Mouse (Mus musculus) forebrain, embryonic 11.5 days (tissue): ENCODE measurements around the gene Ccdc102a. TPM values are rescaled to one million over a fixed set of nuclear protein-coding genes. Genes with fewer than 3 reads are reported as not detected.

Source experiments
- ATAC-seq: fragments of 200-750 bp; cut with Nextera tagmentation; replicated peaks from 2 replicates; pipeline ENCODE4 v1.8.0; 2017; ENCODE audit warnings: moderate TSS enrichment; ENCODE audit not compliant: low FRiP score
- DNase-seq: peaks from one replicate; pipeline ENCODE4 v3.0.0-alpha.2; 2017; ENCODE audit warnings: low spot score
- H3K27ac ChIP-seq: fragments of 300-500 bp; sonication (generic); 2 replicates; pipeline ENCODE4 v1.5.1; 2014; ENCODE audit warnings: low read depth, low read length
- H3K27me3 ChIP-seq: fragments of 300-500 bp; sonication (generic); 2 replicates; pipeline ENCODE4 v1.6.1; 2014; ENCODE audit warnings: mild to moderate bottlenecking, low read length, mixed read lengths; ENCODE audit not compliant: control insufficient read depth, insufficient read depth
- H3K36me3 ChIP-seq: fragments of 300-500 bp; sonication (generic); 2 replicates; pipeline ENCODE4 v1.6.1; 2014; ENCODE audit warnings: mild to moderate bottlenecking, low read length, moderate library complexity, mixed read lengths; ENCODE audit not compliant: control insufficient read depth, insufficient read depth
- H3K4me1 ChIP-seq: fragments of 300-500 bp; sonication (generic); replicated peaks from 2 replicates; pipeline ENCODE4 v1.6.1; 2014; ENCODE audit warnings: low read length, mixed read lengths; ENCODE audit not compliant: control insufficient read depth, insufficient read depth
- H3K4me2 ChIP-seq: fragments of 300-500 bp; sonication (generic); 2 replicates; pipeline ENCODE4 v1.6.1; 2014; ENCODE audit warnings: low read depth, mild to moderate bottlenecking, low read length, moderate library complexity, mixed read lengths; ENCODE audit not compliant: severe bottlenecking
- H3K4me3 ChIP-seq: fragments of 300-500 bp; sonication (generic); 2 replicates; pipeline ENCODE4 v1.5.1; 2014; ENCODE audit warnings: low read depth, low read length
- H3K9ac ChIP-seq: fragments of 300-500 bp; sonication (generic); 2 replicates; pipeline ENCODE4 v1.6.1; 2014; ENCODE audit warnings: low read length
- H3K9me3 ChIP-seq: fragments of 300-500 bp; sonication (generic); 2 replicates; pipeline ENCODE4 v1.6.1; 2016; ENCODE audit warnings: low read length, mixed read lengths; ENCODE audit not compliant: control insufficient read depth
- WGBS: fragments of 180-500 bp; shearing (Covaris S2); extraction: QIAGEN DNeasy Blood & Tissue Kit; methylation state at CpG from one replicate; pipeline ENCODE4 v1.1.7; 2014; 5-methylcytosine and 5-hydroxymethylcytosine counted together
- polyA plus RNA-seq: library from polyadenylated mRNA; unstranded; fragments of >200 nt; fragmentation: Nextera tagmentation; extraction: Ambion mirVana; gene quantifications from 2 replicates; pipeline ENCODE4 v1.2.1, GENCODE M21; 2014

Ccdc102a gene
- polyA plus RNA-seq, 1 experiment from 2014 or later, result 18.8 TPM

DNA sequence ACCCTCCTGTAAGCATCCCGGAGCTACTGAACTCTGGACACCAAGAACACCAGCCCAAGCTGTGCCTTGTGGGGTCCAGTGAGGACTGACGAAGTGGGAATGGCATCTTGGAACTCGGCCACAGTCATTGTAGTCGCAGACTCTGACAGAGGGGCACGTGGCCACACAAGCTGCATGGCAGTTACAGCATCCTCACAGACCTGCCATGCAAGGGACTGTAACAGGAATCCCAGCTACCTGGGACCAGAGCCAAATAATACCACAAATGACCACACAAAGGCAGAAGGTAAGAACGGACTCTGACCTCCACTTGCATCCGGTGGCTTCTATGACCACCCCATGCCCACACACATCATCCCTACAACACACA lies 36.5 kb upstream of the Ccdc102a start:
- Histone ChIP-seq H3K9me3 (no peaks in the 10 kb centered on the region), H3K4me2 (no peak overlapping the region), H3K4me3 (no peak overlapping the region), H3K27ac (no peak overlapping the region), H3K36me3 (no peaks in the 10 kb centered on the region), H3K4me1 (no peaks in the 10 kb centered on the region), H3K27me3 (no peaks in the 10 kb centered on the region), H3K9ac (no peak overlapping the region)
- ATAC-seq, result no peak
- 83% methylated on average over 7 of the region's 7 CpGs for WGBS
- DNase-seq, result no peak

DNA sequence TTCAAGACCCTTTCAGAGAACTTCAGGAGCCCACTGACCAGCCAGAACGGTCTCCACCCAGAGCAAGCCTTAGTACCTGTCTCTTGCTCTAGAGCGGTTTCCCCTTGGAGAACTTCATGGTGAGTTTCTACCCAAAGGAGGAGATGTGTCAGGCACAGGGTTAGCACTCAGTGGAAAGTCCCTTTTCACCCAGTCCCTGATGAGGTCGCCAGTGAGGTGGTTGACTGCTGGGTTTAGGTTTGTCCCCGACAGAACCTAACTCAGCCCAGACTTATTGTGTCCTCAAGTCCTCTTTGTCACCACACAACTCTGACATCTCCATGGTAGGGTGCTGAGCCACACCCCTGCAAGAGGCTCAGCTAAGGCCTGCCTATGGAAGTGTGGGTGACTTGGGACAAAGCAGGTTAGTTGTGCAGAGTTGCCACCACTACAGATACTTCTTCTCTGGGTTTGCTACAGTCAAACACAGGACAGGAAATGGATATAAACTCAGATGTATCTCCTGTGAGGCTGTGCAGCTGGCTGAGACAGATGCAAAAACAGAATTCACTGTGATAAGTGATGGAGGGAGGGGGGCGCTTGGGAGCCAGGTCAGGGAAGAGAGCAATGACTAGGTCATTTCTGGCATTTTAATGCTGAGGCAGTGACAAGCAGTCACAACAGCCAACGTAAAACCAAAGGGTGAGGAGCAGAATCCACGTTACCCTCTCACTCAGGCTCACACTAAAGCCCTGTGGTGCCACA lies 35.9 kb upstream of the Ccdc102a start:
- Histone ChIP-seq H3K9ac (no peak overlapping the region), H3K4me3 (no peak overlapping the region), H3K4me2 (no peak overlapping the region), H3K9me3 (no peaks in the 10 kb centered on the region), H3K4me1 (no peaks in the 10 kb centered on the region), H3K27me3 (no peaks in the 10 kb centered on the region), H3K36me3 (no peaks in the 10 kb centered on the region), H3K27ac (no peak overlapping the region)
- ATAC-seq (no peak), DNase-seq (no peak)
- WGBS, result 75% methylated on average over 7 of the region's 7 CpGs

DNA sequence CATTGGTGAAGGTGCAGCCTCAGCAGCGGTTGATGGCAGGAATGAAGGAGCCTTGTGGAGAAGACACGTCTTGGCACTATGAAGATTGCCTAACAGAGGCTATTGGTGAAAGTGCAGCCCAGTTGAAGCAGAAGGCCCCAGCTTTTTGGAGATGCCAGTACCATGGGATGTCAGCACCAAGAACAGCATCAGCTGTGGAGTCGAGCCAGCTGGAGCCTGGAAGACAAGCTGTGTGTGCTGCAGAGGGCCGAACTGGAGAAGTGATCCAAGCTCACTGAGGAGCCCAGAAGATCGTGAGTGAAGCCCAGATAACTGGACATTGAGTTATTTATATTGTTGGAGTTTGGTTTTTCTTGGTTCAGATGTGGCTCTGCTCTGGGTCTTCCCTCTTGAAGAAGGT lies 34.2 kb upstream of the Ccdc102a start:
- DNase-seq, result no peak
- Histone ChIP-seq H3K4me2 (no peak overlapping the region), H3K27me3 (no peaks in the 10 kb centered on the region), H3K9ac (no peak overlapping the region), H3K27ac (no peak overlapping the region), H3K4me1 (no peaks in the 10 kb centered on the region), H3K9me3 (no peaks in the 10 kb centered on the region), H3K4me3 (no peak overlapping the region), H3K36me3 (no peaks in the 10 kb centered on the region)
- ATAC-seq, result no peak
- 87% methylated on average over 5 of the region's 5 CpGs for WGBS

DNA sequence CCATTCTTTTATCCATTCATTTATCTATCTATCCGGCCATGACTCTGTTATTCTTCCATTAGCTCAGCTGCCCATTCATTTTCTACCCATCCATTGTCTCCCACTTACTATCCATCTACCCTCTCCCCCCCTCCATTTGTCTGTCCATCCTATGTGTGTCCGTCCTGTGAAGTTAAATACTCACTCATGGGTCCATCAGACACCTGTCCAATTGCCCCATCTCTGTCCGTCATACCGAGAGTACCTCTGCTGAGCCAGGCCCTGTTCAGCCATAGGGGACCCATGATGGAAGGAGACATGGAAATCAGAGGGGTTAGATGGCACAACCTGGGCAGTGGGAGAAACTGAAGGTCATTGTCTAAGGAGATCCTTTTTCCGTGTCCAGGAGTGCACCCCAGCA lies 32.6 kb upstream of the Ccdc102a start:
- Histone ChIP-seq H3K27ac (no peak overlapping the region), H3K4me2 (no peak overlapping the region), H3K9me3 (no peaks in the 10 kb centered on the region), H3K9ac (no peak overlapping the region), H3K4me3 (no peak overlapping the region), H3K4me1 (no peaks in the 10 kb centered on the region), H3K27me3 (no peaks in the 10 kb centered on the region), H3K36me3 (no peaks in the 10 kb centered on the region)
- no peak for DNase-seq
- no peak for ATAC-seq
- WGBS, result 78% methylated on average over 5 of the region's 5 CpGs

DNA sequence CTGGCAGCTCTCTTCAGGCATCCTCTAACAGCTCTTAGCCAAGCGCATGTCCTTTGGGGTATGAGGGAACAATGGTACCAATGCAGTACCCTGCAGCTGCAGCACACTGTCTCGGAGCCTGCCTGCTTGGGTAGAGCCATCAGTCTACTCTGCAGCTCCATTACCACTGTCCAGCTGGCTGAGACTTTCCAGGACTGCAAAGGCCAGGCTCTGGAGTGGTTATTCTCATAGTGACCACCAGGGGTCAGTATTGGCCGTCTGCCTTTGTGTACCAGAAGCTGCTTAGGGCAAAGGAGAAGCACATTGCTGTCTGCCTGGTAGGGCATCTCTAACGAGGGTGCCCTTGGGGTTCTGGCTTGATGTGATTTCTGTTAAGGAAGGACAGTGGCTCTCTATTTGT lies 32.1 kb upstream of the Ccdc102a start:
- ATAC-seq (peak; percentile 85), DNase-seq (peak; percentile 87)
- Histone ChIP-seq H3K36me3 (no peaks in the 10 kb centered on the region), H3K9ac (no peak overlapping the region), H3K4me3 (no peak overlapping the region), H3K4me2 (no peak overlapping the region), H3K27ac (no peak overlapping the region), H3K4me1 (no peaks in the 10 kb centered on the region), H3K9me3 (no peaks in the 10 kb centered on the region), H3K27me3 (no peaks in the 10 kb centered on the region)
- 17% methylated on average over 4 of the region's 4 CpGs for WGBS

DNA sequence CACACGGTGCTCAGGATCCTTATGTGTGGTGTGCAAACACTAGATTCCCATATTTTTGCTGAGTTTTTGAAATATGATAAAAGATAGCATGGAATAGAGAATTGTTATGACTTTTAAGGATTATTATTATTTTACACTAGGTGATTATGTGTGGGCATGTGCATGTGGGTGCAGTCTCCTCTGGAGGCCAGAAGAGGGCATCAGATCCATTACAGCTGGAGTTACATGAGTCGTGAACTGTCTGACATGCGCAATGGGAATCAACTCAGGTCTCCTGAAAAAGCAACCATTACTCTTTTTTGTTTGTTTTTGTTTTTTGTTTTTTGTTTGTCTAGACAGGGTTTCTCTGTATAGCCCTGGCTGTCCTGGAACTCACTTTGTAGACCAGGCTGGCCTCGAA lies 31.1 kb upstream of the Ccdc102a start:
- Histone ChIP-seq H3K4me3 (no peak overlapping the region), H3K27ac (no peak overlapping the region), H3K9me3 (no peaks in the 10 kb centered on the region), H3K36me3 (no peaks in the 10 kb centered on the region), H3K9ac (no peak overlapping the region), H3K4me1 (no peaks in the 10 kb centered on the region), H3K4me2 (no peak overlapping the region), H3K27me3 (no peaks in the 10 kb centered on the region)
- no peak for DNase-seq
- WGBS, result 92% methylated on average over 4 of the region's 4 CpGs
- ATAC-seq, result no peak

- Histone ChIP-seq H3K4me3 (no peak overlapping the region), H3K36me3 (no peaks in the 10 kb centered on the region), H3K4me2 (no peak overlapping the region), H3K27me3 (no peaks in the 10 kb centered on the region), H3K9ac (no peak overlapping the region), H3K4me1 (no peaks in the 10 kb centered on the region), H3K27ac (no peak overlapping the region), H3K9me3 (no peaks in the 10 kb centered on the region)
- DNase-seq (no peak), ATAC-seq (no peak)
- 81% methylated on average over 4 of the region's 4 CpGs for WGBS
Observed at GRCm38 (mm10) chr8:94948421-94948820, 30.5 kb upstream of the Ccdc102a start.

DNA sequence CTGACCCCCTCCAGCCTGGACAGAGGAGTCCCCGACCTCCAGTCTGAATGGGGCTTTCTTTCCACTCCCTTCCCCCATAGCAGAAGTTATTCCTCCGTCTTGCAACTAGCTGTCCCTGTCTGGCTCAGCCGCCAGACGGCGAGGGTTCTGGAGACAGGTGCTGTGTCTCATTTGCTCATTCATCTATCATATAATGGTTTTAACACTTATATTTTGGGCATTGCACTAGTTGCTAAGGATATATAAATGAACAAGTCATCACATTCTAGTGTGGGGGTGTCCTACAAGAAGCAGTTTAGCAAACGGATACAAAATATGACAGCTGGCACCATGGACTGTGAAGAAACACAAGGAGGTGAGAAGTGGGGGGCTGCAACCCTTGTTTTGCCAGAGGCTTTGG lies 27.3 kb upstream of the Ccdc102a start:
- 65% methylated on average over 6 of the region's 6 CpGs for WGBS
- H3K27me3 ChIP-seq, result no peaks in the 10 kb centered on the region
- H3K27ac ChIP-seq, result no peak overlapping the region
- no peaks in the 10 kb centered on the region for H3K4me1 ChIP-seq
- H3K9ac ChIP-seq, result no peak overlapping the region
- no peaks in the 10 kb centered on the region for H3K9me3 ChIP-seq
- no peaks in the 10 kb centered on the region for H3K36me3 ChIP-seq
- no peak overlapping the region for H3K4me2 ChIP-seq
- DNase-seq (no peak), ATAC-seq (no peak)
- no peak overlapping the region for H3K4me3 ChIP-seq

DNA sequence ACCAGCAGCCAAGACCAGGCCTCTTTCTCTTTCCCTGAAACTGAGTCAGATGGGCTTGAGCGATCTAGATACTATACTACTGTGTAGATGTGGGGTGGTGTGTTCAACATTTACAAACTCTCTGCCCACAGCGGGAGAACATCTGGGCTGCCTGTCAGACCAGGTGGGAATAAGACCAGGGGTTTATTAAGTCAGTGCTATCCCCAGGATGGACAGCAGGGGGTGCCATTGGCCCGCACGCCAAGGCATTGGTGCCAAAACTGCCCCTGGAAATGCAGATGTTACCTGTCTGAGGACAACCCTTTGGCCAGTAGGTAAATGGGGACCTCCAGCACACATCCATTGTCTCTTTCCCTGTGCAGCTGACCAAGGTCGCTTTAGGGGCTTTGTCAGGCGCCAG lies 24.7 kb upstream of the Ccdc102a start:
- WGBS, result 12% methylated on average over 6 of the region's 6 CpGs
- no peak overlapping the region for H3K4me2 ChIP-seq
- no peaks in the 10 kb centered on the region for H3K9me3 ChIP-seq
- peak; percentile 87 for DNase-seq
- no peak overlapping the region for H3K9ac ChIP-seq
- H3K4me1 ChIP-seq, result no peaks in the 10 kb centered on the region
- H3K27ac ChIP-seq, result no peak overlapping the region
- no peaks in the 10 kb centered on the region for H3K27me3 ChIP-seq
- H3K36me3 ChIP-seq, result no peaks in the 10 kb centered on the region
- H3K4me3 ChIP-seq, result no peak overlapping the region
- peak; percentile 44; the same call in 1 of the 2 replicates for ATAC-seq
